Mouse (Mus musculus) CH12.LX (cell line): ENCODE results near the gene Ugt1a6b. TPM values are rescaled to one million over a fixed set of nuclear protein-coding genes. Genes with fewer than 3 reads are reported as not detected.
"Not testable (repeated sequence)": the region's sequence is repeated elsewhere in the genome, so short reads cannot be mapped to it uniquely, and the experiment has no call there.

Source experiments
- DNase-seq: peaks from one replicate; pipeline ENCODE4 v3.0.0-alpha.2; 2013; ENCODE audit errors: extremely low read depth
- H3K27ac ChIP-seq: 2 replicates; pipeline ENCODE4 v1.5.1; 2012; ENCODE audit warnings: low read depth, mild to moderate bottlenecking, control low read depth, moderate library complexity; ENCODE audit not compliant: insufficient read depth
- H3K27me3 ChIP-seq: replicated peaks from 2 replicates; pipeline ENCODE3; 2012; ENCODE audit warnings: inconsistent platforms
- H3K36me3 ChIP-seq, 2 experiments: replicated peaks in 1 of 2; 2 replicates each; pipeline versions ENCODE3 to v1.6.1; 2012; ENCODE audit warnings: inconsistent platforms in 1 of 2, low read length in 1 of 2, mild to moderate bottlenecking in 1 of 2, mixed read lengths in 1 of 2, moderate library complexity in 1 of 2; ENCODE audit not compliant: control insufficient read depth in 1 of 2, insufficient read depth in 1 of 2
- H3K4me1 ChIP-seq, 2 experiments: 2 replicates each; pipeline ENCODE4 v1.6.1; 2012; ENCODE audit warnings: inconsistent platforms in 1 of 2, moderate library complexity in 1 of 2; ENCODE audit not compliant: insufficient read depth in 2 of 2, control insufficient read depth in 1 of 2
- H3K4me2 ChIP-seq: 2 replicates; pipeline ENCODE4 v1.6.1; 2012; ENCODE audit warnings: low read depth, mild to moderate bottlenecking, control low read depth; ENCODE audit not compliant: poor library complexity, insufficient read depth, severe bottlenecking
- H3K4me3 ChIP-seq, 3 experiments: fragments of 150-350 bp in 1 of 3; sonication (generic) in 1 of 3; replicated peaks in 1 of 3; 2 replicates each; pipeline versions ENCODE3 to v1.5.1; 2011 to 2012; ENCODE audit warnings: low read depth in 2 of 3, low read length in 2 of 3, mild to moderate bottlenecking in 2 of 3, moderate library complexity in 2 of 3, control low read depth in 1 of 3, improper control_type of control experiment in 1 of 3, inconsistent platforms in 1 of 3, mixed read lengths in 1 of 3; ENCODE audit not compliant: poor library complexity in 1 of 3
- H3K79me2 ChIP-seq: replicated peaks from 2 replicates; pipeline ENCODE4 v1.6.1; 2012; ENCODE audit warnings: mild to moderate bottlenecking, moderate library complexity; ENCODE audit not compliant: control insufficient read depth, poor library complexity, insufficient read depth, severe bottlenecking; ENCODE audit errors: extremely low read depth
- H3K9ac ChIP-seq: 2 replicates; pipeline ENCODE4 v1.6.1; 2012; ENCODE audit warnings: low read depth, mild to moderate bottlenecking, control low read depth, moderate library complexity; ENCODE audit not compliant: insufficient read depth
- H3K9me3 ChIP-seq: replicated peaks from 2 replicates; pipeline ENCODE3; 2012; ENCODE audit warnings: low read length, inconsistent platforms, mixed read lengths
- CHD2 ChIP-seq: IDR thresholded peaks from 2 replicates; pipeline ENCODE4 v1.6.1; 2011; ENCODE audit warnings: low read length, improper control_type of control experiment
- ETS1 ChIP-seq: conservative IDR thresholded peaks from 2 replicates; pipeline ENCODE4 v1.6.1; 2012; ENCODE audit warnings: low read depth, mild to moderate bottlenecking, inconsistent platforms, low read length, improper control_type of control experiment, moderate library complexity
- IRF4 ChIP-seq: IDR thresholded peaks from 2 replicates; pipeline ENCODE4 v1.6.1; 2014; ENCODE audit warnings: low read depth, mild to moderate bottlenecking, inconsistent platforms, low read length, improper control_type of control experiment
- JUND ChIP-seq: conservative IDR thresholded peaks from 2 replicates; pipeline ENCODE4 v1.6.1; 2011; ENCODE audit warnings: low read depth, low read length, improper control_type of control experiment
- MAFK ChIP-seq: IDR thresholded peaks from 2 replicates; pipeline ENCODE4 v1.6.1; 2011; ENCODE audit warnings: low read length, improper control_type of control experiment; ENCODE audit not compliant: insufficient replicate concordance
- MAX ChIP-seq: IDR thresholded peaks from 2 replicates; pipeline ENCODE4 v1.6.1; 2011; ENCODE audit warnings: low read length, improper control_type of control experiment
- MXI1 ChIP-seq: IDR thresholded peaks from 2 replicates; pipeline ENCODE4 v1.6.1; 2011; ENCODE audit warnings: mild to moderate bottlenecking, low read depth, low read length, improper control_type of control experiment
- NRF1 ChIP-seq: IDR thresholded peaks from 2 replicates; pipeline ENCODE4 v1.6.1; 2014; ENCODE audit warnings: low read depth, mild to moderate bottlenecking, inconsistent platforms, low read length, improper control_type of control experiment, moderate library complexity
- POLR2A ChIP-seq: IDR thresholded peaks from 2 replicates; pipeline ENCODE4 v1.6.1; 2011; ENCODE audit warnings: low read depth, mild to moderate bottlenecking, improper control_type of control experiment, low read length
- POLR2AphosphoS2 ChIP-seq: IDR thresholded peaks from 2 replicates; pipeline ENCODE4 v1.6.1; 2011; ENCODE audit warnings: low read depth, low read length, improper control_type of control experiment
- RAD21 ChIP-seq: IDR thresholded peaks from 2 replicates; pipeline ENCODE4 v1.6.1; 2011; ENCODE audit warnings: low read depth, mild to moderate bottlenecking, low read length, improper control_type of control experiment, moderate library complexity
- SIN3A ChIP-seq: IDR thresholded peaks from 2 replicates; pipeline ENCODE4 v1.6.1; 2012; ENCODE audit warnings: low read length, improper control_type of control experiment, inconsistent platforms
- UBTF ChIP-seq: IDR thresholded peaks from 2 replicates; pipeline ENCODE4 v1.6.1; 2012; ENCODE audit warnings: low read depth, mild to moderate bottlenecking, inconsistent platforms, low read length, improper control_type of control experiment, moderate library complexity
- USF1 ChIP-seq: IDR thresholded peaks from 2 replicates; pipeline ENCODE4 v1.6.1; 2014; ENCODE audit warnings: low read depth, mild to moderate bottlenecking, inconsistent platforms, low read length, improper control_type of control experiment
- ZC3H11A ChIP-seq: IDR thresholded peaks from 2 replicates; pipeline ENCODE4 v1.6.1; 2012; ENCODE audit warnings: low read depth, mild to moderate bottlenecking, inconsistent platforms, low read length, improper control_type of control experiment
- ZKSCAN1 ChIP-seq: IDR thresholded peaks from 2 replicates; pipeline ENCODE4 v1.6.1; 2012; ENCODE audit warnings: low read depth, inconsistent platforms, low read length, improper control_type of control experiment, borderline replicate concordance
- ZMIZ1 ChIP-seq: IDR thresholded peaks from 2 replicates; pipeline ENCODE4 v1.6.1; 2012; ENCODE audit warnings: low read depth, mild to moderate bottlenecking, inconsistent platforms, low read length, improper control_type of control experiment
- dilution Hi-C: fragments of 300-500 bp; cut with MboI; formaldehyde crosslinking; loops from 2 replicates; pipeline ENCODE4 v1.14.3; 2020; ENCODE audit warnings: low sequenced_read_pairs; ENCODE audit not compliant: extremely low pct_unique_long_range_greater_than_20kb, extremely low pct_ligation_motif_present
- in situ Hi-C: fragments of 300-500 bp; cut with MboI; formaldehyde crosslinking; loops from 3 replicates; pipeline ENCODE4 v1.14.3; 2019; ENCODE audit warnings: low sequenced_read_pairs, low pct_ligation_motif_present, low pct_unique_long_range_greater_than_20kb, mixed read lengths
- polyA plus RNA-seq: library from polyadenylated mRNA; unstranded; fragments of >175 nt; gene quantifications from 2 replicates; pipeline ENCODE4 v1.2.1, GENCODE M21; 2012; ENCODE audit warnings: low read depth; ENCODE audit not compliant: insufficient read length
- total RNA-seq, 2 experiments: library from RNA; depleted of rRNA; stranded (reverse); fragments of 300-350 nt in 1 of 2; fragments of >200 nt in 1 of 2; gene quantifications; 2 replicates each; pipeline ENCODE4 v1.2.3; 2012 to 2014

Gene Ugt1a6b
- total and polyA plus RNA-seq, 3 experiments = 0.13 to 0.26 TPM; not detected in 1

GRCm38 (mm10) chr1:88103697-88104468 is 831 bp downstream of the Ugt1a6b start:
- H3K9me3 ChIP-seq, dilution Hi-C loops, H3K4me3 ChIP-seq, DNase-seq, H3K27me3 ChIP-seq, H3K36me3 ChIP-seq, H3K27ac ChIP-seq, H3K4me2 ChIP-seq, in situ Hi-C loops, H3K9ac ChIP-seq, H3K79me2 ChIP-seq: not testable (repeated sequence)
- H3K4me1 ChIP-seq = peaks cover 0 to 26% of the 10 kb centered on the region in 2 experiments; a peak in 2 of 4 replicates

DNA sequence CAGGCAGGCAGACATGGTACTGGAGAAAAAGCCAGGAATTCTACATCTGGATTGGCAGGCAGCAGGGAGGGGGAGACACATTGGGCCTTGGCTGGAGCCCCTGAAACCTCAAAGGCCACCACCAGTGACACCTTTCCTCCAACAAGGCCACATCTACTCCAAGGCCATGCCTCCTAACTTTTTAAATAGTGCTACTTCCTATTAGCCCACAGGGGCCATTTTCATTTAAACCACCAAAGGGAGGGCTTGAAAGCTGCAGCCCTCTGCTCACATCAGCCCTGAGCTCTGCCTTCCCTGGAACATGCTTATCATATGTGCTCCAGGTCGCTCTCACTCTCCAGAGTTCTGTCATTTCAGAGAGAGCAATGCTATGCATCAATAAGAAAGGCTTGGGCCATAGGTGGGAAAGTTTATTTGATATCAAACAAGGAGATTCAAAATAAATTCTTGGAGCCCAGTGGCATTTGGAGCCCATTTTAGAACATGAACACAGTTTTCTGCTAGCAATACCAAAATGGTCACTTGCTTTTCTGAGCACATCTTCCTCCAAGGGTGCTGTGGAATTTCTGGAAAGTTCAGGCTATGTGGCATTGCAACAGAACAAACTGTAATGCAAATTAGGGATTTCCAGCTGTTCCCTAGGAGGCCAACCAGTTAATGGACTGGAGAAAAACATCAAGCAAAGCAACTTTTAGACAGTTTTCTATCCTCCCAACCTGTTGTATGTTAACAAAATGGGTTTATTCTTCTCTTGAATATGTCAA is 1.8 kb downstream of the Ugt1a6b start:
- Histone ChIP-seq H3K4me3 (no peak overlapping the region), H3K79me2 (no peaks in the 10 kb centered on the region), H3K36me3 (peaks cover 0 to 2% of the 10 kb centered on the region in 2 experiments)
- no peak for TF ChIP-seq ZMIZ1
- TF ChIP-seq MXI1 = no peak
- TF ChIP-seq RAD21 = no peak
- TF ChIP-seq MAX = no peak
- TF ChIP-seq, all 38 proteins: peak for 0
- H3K27me3 ChIP-seq = no peaks in the 10 kb centered on the region
- H3K27ac ChIP-seq = no peak overlapping the region
- no peak overlapping the region for H3K4me2 ChIP-seq
- H3K9ac ChIP-seq = no peak overlapping the region
- H3K9me3 ChIP-seq = no peaks in the 10 kb centered on the region
- DNase-seq = no peak
- in situ Hi-C loops = no loop called here
- dilution Hi-C loops = no loop called here
- H3K4me1 ChIP-seq = peaks cover 0 to 30% of the 10 kb centered on the region in 2 experiments; a peak in 2 of 4 replicates

DNA sequence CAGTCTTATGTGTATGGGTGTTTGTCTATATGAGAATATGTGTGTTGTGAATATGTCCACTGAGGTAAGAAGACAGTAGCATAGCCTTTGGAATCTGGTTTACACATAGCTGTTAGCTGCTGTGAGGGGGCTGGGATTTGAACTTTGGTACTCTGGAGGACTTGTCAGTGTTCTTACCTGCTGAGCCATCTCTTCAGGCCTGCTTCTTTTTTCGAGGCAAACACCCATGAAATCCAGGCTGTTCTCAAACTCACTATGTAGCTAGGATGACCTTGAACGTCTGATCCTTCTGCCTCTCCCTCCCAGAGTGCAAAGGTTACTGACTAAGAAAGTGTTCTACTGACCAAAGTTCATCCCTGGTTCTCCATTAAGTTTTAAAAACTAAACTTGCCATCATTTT is 2.6 kb downstream of the Ugt1a6b start:
- in situ Hi-C loops (no loop called here), dilution Hi-C loops (no loop called here)
- H3K36me3 ChIP-seq = peaks cover 0 to 2% of the 10 kb centered on the region in 2 experiments
- H3K27ac ChIP-seq = no peak overlapping the region
- no peak overlapping the region for H3K4me3 ChIP-seq
- no peaks in the 10 kb centered on the region for H3K27me3 ChIP-seq
- TF ChIP-seq MAX = no peak
- TF ChIP-seq CHD2 = no peak
- TF ChIP-seq ZC3H11A = no peak
- TF ChIP-seq POLR2A = no peak
- no peak for TF ChIP-seq NRF1
- TF ChIP-seq POLR2AphosphoS2 = no peak
- TF ChIP-seq UBTF = no peak
- no peak for TF ChIP-seq ZKSCAN1
- no peak for TF ChIP-seq SIN3A
- no peak for TF ChIP-seq IRF4
- TF ChIP-seq ETS1 = no peak
- TF ChIP-seq MAFK = no peak
- no peak for TF ChIP-seq USF1
- TF ChIP-seq JUND = no peak
- H3K9ac ChIP-seq = no peak overlapping the region
- H3K4me1 ChIP-seq = peaks cover 0 to 31% of the 10 kb centered on the region in 2 experiments; a peak in 2 of 4 replicates
- H3K9me3 ChIP-seq = no peaks in the 10 kb centered on the region
- H3K79me2 ChIP-seq = no peaks in the 10 kb centered on the region
- no peak overlapping the region for H3K4me2 ChIP-seq
- no peak for DNase-seq

DNA sequence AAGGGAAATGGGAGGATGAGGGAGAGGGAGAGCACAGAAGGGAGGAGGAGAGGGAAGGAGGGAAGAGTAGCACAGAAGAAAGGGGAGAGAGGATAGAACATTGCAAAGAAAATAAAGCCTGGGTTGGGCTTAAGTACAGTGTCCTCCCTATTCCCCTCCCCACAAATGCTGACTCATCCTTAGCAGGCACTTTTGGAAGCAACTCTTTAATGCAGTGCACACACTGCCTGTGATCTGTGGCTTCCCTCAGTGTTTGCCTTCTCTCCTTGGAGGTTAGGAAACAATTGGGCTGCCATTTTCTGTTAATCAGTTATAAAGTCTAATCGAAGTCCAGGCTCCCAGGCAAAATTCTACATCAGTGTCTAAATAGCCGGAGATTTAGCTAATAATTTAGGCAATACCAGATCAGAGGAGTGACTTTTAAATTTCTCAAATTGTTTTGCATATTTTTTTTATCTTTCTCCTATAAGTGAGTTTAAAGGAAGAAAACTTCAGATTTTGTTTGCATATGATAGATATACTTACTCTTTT is 6.0 kb downstream of the Ugt1a6b start:
- H3K4me3 ChIP-seq, in situ Hi-C loops, DNase-seq, H3K4me2 ChIP-seq, H3K36me3 ChIP-seq, H3K79me2 ChIP-seq, H3K9me3 ChIP-seq, H3K9ac ChIP-seq, H3K27me3 ChIP-seq, dilution Hi-C loops, H3K27ac ChIP-seq: not testable (repeated sequence)
- H3K4me1 ChIP-seq = peaks cover 0 to 19% of the 10 kb centered on the region in 2 experiments; a peak in 2 of 4 replicates
